Mouse (Mus musculus): Measurements from ENCODE around the gene Snca. TPM values are rescaled to one million over a fixed set of nuclear protein-coding genes. Genes with fewer than 3 reads are reported as not detected.

The Snca gene
- total RNA-seq, 1 experiment: 1.5 TPM

DNA sequence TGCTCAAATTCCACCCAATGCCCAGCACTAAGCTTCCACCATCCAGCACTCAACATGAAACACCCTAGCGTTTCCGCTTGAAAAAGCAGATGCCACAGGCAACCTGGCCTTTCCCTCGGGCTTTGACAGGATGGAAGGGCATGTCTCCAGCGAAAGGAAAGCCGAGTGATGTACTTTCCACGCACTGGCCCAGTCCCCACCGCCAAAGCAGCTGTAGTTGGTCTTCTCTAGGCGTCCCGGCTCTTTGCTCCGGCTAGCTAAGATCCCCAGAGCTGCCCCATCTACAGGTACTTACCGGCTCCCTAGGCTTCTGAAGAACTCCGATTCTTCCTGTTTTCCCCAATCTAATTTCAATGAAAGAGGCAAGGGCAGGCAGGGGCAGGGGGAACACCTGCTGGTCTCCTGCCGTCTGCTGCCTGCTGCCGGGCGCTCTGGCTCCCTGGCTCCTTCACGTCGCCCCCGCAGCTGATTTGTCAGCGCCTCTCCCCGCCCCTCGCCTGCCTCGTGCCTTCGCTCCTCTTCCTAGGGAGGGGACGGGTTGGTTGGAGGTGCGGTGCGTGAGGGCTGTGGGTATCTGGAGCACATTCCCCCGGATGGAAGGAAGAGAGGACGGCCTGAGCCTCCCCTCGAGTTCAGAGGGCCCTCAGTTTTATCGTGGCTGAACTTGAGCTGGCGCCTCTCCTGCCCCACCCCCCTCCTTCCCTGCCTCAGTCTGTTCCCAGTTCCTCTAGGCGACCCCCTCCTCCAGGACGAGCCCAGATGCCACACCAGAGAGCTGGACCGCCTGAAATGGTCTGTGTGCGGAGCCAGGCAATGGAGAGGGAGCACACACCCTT lies 1.0 kb downstream of the Snca start:
- peak overlapping the region; percentile 39; the same call in 1 of the 2 replicates for H3K9ac ChIP-seq (ENCODE audit: insufficient read depth, low read depth, low read length, poor library complexity, severe bottlenecking)
- peak overlapping the region; percentile 50 to 56 for H3K4me3 ChIP-seq (ENCODE audit: insufficient read depth in 1 of 2, low read depth in 1 of 2, low read length in 2 of 2, poor library complexity in 1 of 2, severe bottlenecking in 1 of 2)
- H3K9me3 ChIP-seq (ENCODE audit: control insufficient read depth, insufficient read depth, low read depth, low read length): no peaks in the 10 kb centered on the region
- H3K4me1 ChIP-seq (ENCODE audit: control insufficient read depth in 2 of 2, insufficient read depth in 2 of 2, low read length in 2 of 2, poor library complexity in 1 of 2): peaks cover 0 to 2% of the 10 kb centered on the region in 2 experiments; a peak in 1 of 4 replicates
- no peak for TF ChIP-seq HCFC1 (IDR thresholded peaks at IDR 0.05; ENCODE audit: borderline replicate concordance, insufficient read depth, low read length)
- TF ChIP-seq MAFK (IDR thresholded peaks at IDR 0.05; ENCODE audit: insufficient read depth, low read depth, low read length): no peak
- no peaks in the 10 kb centered on the region for H3K36me3 ChIP-seq (ENCODE audit: control insufficient read depth, insufficient read depth, low read length, poor library complexity, severe bottlenecking)
- DNase-seq (ENCODE audit: low read depth, low spot score): peak; percentile 54
- in situ Hi-C loops (cut with MboI; ENCODE audit: low sequenced_read_pairs in 2 of 2, unreplicated experiment in 2 of 2): no loop called here
- H3K27ac ChIP-seq (ENCODE audit: insufficient read depth, low read depth, low read length, poor library complexity, severe bottlenecking): no peak overlapping the region

DNA sequence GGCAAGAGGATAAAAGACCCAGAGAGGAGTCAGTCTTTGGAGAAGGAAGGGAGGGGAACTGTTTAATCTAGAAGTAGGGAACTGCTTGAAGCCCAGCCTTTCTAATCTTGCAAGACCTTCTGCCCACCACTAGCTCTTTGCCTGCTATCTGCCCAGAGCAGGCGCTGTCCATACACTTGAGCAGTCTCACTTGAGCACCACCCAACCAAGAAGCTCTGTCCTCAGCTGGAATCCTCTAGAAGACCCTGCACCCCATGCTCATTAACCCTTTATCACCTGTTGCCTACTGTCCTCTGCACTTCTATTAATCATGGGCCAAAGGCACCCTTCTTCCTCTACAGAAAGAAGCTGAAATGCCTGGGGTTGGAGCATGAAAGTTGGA lies 1.6 kb downstream of the Snca start:
- no peak for DNase-seq (ENCODE audit: low read depth, low spot score)
- Histone ChIP-seq H3K9ac (ENCODE audit: insufficient read depth, low read depth, low read length, poor library complexity, severe bottlenecking) (no peak overlapping the region), H3K27ac (ENCODE audit: insufficient read depth, low read depth, low read length, poor library complexity, severe bottlenecking) (no peak overlapping the region), H3K36me3 (ENCODE audit: control insufficient read depth, insufficient read depth, low read length, poor library complexity, severe bottlenecking) (no peaks in the 10 kb centered on the region), H3K4me1 (ENCODE audit: control insufficient read depth in 2 of 2, insufficient read depth in 2 of 2, low read length in 2 of 2, poor library complexity in 1 of 2) (peaks cover 0 to 2% of the 10 kb centered on the region in 2 experiments; a peak in 1 of 4 replicates), H3K9me3 (ENCODE audit: control insufficient read depth, insufficient read depth, low read depth, low read length) (no peaks in the 10 kb centered on the region), H3K4me3 (ENCODE audit: insufficient read depth in 1 of 2, low read depth in 1 of 2, low read length in 2 of 2, poor library complexity in 1 of 2, severe bottlenecking in 1 of 2) (peak overlapping the region in 1 of 2 experiments; percentile 56; a peak in 2 of 4 replicates)
- TF ChIP-seq CHD2 (IDR thresholded peaks at IDR 0.05; ENCODE audit: low read depth, low read length) (no peak), ZC3H11A (IDR thresholded peaks at IDR 0.05; ENCODE audit: borderline replicate concordance, low read depth, low read length) (no peak), HCFC1 (IDR thresholded peaks at IDR 0.05; ENCODE audit: borderline replicate concordance, insufficient read depth, low read length) (no peak), ZNF384 (IDR thresholded peaks at IDR 0.05; ENCODE audit: low read depth, low read length) (no peak), MAFK (IDR thresholded peaks at IDR 0.05; ENCODE audit: insufficient read depth, low read depth, low read length) (no peak)
- in situ Hi-C loops (cut with MboI; ENCODE audit: low sequenced_read_pairs in 2 of 2, unreplicated experiment in 2 of 2): no loop called here

DNA sequence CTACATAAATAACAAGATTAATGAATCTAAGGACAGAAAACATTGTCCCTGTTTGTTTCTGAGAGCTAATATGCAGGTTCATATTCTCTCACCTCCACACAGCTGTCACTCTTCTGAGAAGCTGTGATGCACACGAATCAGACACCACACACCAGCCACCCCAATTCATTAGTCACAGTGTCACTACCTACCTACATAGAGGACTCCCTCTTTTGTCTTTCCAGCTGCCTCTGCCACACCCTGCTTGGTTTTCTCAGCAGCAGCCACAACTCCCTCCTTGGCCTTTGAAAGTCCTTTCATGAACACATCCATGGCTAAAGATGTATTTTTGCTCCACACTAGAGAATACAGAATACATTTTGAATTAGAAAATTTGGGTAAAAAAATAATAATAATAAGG lies 2.4 kb downstream of the Snca start:
- Histone ChIP-seq H3K4me1 (ENCODE audit: control insufficient read depth in 2 of 2, insufficient read depth in 2 of 2, low read length in 2 of 2, poor library complexity in 1 of 2) (peaks cover 0 to 2% of the 10 kb centered on the region in 2 experiments; a peak in 1 of 4 replicates), H3K4me3 (ENCODE audit: insufficient read depth in 1 of 2, low read depth in 1 of 2, low read length in 2 of 2, poor library complexity in 1 of 2, severe bottlenecking in 1 of 2) (no peak overlapping the region), H3K9ac (ENCODE audit: insufficient read depth, low read depth, low read length, poor library complexity, severe bottlenecking) (no peak overlapping the region), H3K9me3 (ENCODE audit: control insufficient read depth, insufficient read depth, low read depth, low read length) (no peaks in the 10 kb centered on the region), H3K27ac (ENCODE audit: insufficient read depth, low read depth, low read length, poor library complexity, severe bottlenecking) (no peak overlapping the region), H3K36me3 (ENCODE audit: control insufficient read depth, insufficient read depth, low read length, poor library complexity, severe bottlenecking) (no peaks in the 10 kb centered on the region)
- DNase-seq (ENCODE audit: low read depth, low spot score): no peak
- no peak for TF ChIP-seq HCFC1 (IDR thresholded peaks at IDR 0.05; ENCODE audit: borderline replicate concordance, insufficient read depth, low read length)
- no peak for TF ChIP-seq ZC3H11A (IDR thresholded peaks at IDR 0.05; ENCODE audit: borderline replicate concordance, low read depth, low read length)
- TF ChIP-seq CHD2 (IDR thresholded peaks at IDR 0.05; ENCODE audit: low read depth, low read length): no peak
- TF ChIP-seq ZNF384 (IDR thresholded peaks at IDR 0.05; ENCODE audit: low read depth, low read length): no peak
- TF ChIP-seq MAFK (IDR thresholded peaks at IDR 0.05; ENCODE audit: insufficient read depth, low read depth, low read length): no peak
- in situ Hi-C loops (cut with MboI; ENCODE audit: low sequenced_read_pairs in 2 of 2, unreplicated experiment in 2 of 2): no loop called here

DNA sequence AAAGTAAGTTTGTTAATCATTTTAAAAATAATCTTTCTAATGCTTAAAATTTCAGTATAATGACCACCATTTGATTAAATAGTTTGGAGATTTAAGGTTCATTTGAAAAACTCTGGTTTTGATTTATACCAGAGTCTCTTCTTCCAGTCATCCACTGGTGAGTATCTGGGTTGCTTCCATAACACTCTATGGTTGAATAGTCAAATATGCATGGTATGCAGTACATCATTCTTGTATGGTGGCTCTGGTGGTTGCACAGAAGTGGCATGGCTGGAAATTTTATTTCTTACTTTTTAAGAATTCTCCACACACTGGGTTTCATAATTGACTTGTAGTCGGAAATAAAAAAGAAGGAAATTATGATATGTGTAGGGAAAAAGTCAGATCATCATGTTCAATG lies 10.4 kb downstream of the Snca start:
- Histone ChIP-seq H3K4me3 (ENCODE audit: insufficient read depth in 1 of 2, low read depth in 1 of 2, low read length in 2 of 2, poor library complexity in 1 of 2, severe bottlenecking in 1 of 2) (no peak overlapping the region), H3K36me3 (ENCODE audit: control insufficient read depth, insufficient read depth, low read length, poor library complexity, severe bottlenecking) (no peaks in the 10 kb centered on the region), H3K9me3 (ENCODE audit: control insufficient read depth, insufficient read depth, low read depth, low read length) (no peaks in the 10 kb centered on the region), H3K27ac (ENCODE audit: insufficient read depth, low read depth, low read length, poor library complexity, severe bottlenecking) (no peak overlapping the region), H3K9ac (ENCODE audit: insufficient read depth, low read depth, low read length, poor library complexity, severe bottlenecking) (no peak overlapping the region), H3K4me1 (ENCODE audit: control insufficient read depth in 2 of 2, insufficient read depth in 2 of 2, low read length in 2 of 2, poor library complexity in 1 of 2) (no peaks in the 10 kb centered on the region)
- no peak for DNase-seq (ENCODE audit: low read depth, low spot score)
- TF ChIP-seq MAFK (IDR thresholded peaks at IDR 0.05; ENCODE audit: insufficient read depth, low read depth, low read length) (no peak), CHD2 (IDR thresholded peaks at IDR 0.05; ENCODE audit: low read depth, low read length) (no peak), ZC3H11A (IDR thresholded peaks at IDR 0.05; ENCODE audit: borderline replicate concordance, low read depth, low read length) (no peak), ZNF384 (IDR thresholded peaks at IDR 0.05; ENCODE audit: low read depth, low read length) (no peak), HCFC1 (IDR thresholded peaks at IDR 0.05; ENCODE audit: borderline replicate concordance, insufficient read depth, low read length) (no peak)
- in situ Hi-C loops (cut with MboI; ENCODE audit: low sequenced_read_pairs in 2 of 2, unreplicated experiment in 2 of 2): no loop called here

Data from ES-E14 (cell line).